Mouse (Mus musculus): ENCODE results near the gene Kcna2.

The Kcna2 gene

DNA sequence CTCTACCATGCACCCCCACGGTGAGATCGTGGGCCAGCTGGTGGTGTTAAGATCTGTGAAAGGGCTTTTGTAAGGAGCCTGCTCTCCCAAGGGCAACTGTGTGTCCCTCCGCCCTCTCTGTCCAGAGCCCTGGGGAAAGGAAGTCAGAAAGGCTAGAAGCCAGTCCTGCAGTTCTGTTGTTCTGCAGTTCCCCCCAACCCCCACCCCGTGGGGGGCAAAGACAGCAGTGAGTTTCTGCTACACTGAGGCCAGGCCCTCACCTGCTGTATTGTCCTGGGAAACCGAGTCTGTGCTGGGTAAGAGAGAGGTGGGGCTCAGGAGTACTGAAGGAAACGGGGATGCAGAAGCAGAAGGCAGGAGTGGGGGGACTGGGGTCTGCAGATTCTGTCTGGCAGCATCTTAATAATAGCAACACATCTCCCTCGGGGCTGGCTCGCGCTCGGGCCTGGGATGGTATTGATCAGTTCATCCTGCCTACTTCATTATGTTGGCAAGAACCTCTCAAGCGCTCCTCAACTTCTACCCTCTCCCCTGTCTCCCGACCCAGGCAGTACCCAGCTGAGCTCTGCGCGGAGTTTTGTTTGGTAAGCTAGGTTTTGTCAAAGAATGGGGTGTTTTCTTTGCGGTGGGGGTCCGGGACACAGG is at the start of gene Kcna2:
Kcna2 (plus strand) TSS at position 336 of the 645 bp plus-strand sequence.
- TF ChIP-seq GATA4 (IDR thresholded peaks at IDR 0.05; ENCODE audit: insufficient replicate concordance, low read length), result no peak

DNA sequence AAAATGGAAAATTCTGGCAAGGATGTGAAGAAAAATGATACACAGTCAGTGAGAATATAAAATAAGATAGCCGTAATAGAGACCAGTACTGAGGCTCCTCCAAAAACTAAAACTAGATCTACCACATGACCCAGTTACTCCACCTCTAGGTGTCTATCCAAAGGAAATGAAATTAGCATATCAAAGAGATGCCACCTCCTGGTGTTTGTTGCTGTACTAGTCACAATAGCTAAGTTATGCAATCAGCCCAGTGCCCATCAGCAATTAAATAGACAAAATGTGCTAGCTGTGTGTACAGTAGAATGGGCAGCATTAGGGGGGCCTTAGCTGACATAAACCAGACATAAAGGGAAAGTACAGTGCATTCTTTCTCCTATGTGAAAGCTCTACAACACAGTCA is 39.5 kb upstream of the Kcna2 start:
- TF ChIP-seq GATA4 (IDR thresholded peaks at IDR 0.05; ENCODE audit: insufficient replicate concordance, low read length), result no peak

DNA sequence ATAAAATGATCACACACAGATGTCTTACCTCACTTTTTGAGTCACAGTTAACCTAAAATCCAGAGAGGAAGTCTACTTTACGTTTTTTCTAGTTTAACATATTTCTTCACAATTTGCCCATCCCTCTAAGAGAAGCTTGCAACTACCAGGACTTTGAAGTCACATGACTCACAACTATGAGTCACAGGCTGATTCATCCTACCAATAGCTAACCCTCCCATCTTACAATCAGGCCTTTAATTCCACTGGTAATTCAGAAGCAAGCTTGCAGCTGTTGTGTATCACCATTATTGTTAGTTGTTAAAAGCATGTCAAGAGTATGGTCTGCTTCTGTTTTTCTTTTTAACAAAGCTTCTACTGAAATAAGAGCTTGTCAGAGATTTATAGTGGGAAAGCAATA is 38.2 kb upstream of the Kcna2 start:
- no peak for TF ChIP-seq GATA4 (IDR thresholded peaks at IDR 0.05; ENCODE audit: insufficient replicate concordance, low read length)

DNA sequence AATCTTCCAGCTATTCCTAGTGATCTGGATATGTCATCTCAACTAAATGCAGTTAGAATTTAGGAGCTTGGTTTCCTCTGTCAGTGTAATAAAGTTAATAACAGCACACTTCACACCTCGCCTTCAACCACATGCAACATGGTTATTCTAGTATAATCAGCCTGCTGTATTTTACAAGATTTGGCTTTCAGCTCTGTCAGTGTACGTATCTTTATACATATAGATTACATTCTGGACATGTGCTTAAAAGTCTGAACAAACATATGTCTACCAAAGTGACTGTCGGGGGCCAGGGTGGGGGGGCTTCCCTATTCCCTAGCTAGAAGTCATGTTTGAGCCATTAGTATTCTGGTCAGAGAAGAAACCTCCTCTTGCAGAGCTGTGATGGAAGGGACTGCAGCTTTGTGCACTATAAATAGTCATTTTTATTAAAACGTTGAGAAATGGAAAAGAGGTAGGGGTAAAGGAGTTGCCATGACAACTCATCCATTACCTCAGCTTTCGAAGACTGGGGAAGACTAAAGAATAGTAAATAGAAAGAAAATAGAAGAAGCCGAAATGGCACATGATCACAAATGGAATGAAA is 35.3 kb upstream of the Kcna2 start:
- TF ChIP-seq GATA4 (IDR thresholded peaks at IDR 0.05; ENCODE audit: insufficient replicate concordance, low read length), result no peak

DNA sequence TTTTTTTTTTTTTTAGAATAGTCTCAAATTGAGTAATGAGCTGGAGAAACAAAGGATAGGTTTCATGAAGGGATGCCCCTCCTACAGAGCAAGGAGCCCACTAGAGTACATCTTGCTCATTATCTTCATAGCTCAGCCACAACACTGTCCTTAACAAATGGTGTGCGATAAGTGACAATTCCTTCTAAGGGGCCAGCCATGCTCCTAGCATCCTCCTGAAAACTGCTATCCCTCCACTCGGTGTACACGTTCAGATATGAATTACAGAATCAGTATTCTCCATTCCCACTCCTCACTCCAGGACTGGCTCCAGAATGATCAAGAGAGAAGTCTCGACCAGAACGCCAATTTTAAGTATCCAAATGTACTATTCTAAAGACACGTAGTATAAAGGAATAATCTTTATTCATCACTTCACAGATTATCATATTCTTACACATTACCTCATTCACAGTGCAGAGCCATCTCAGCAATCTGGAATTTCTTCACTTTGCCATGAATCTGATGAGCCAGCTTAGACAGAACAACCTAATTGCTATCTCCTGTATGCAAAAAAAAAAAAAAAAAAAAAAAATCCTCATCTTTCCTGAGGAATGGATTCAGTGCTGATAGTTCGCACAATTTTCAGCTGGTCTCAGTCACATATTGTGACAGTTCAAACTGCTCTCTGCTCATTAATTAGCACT is 34.6 kb upstream of the Kcna2 start:
- no peak for TF ChIP-seq GATA4 (IDR thresholded peaks at IDR 0.05; ENCODE audit: insufficient replicate concordance, low read length)

DNA sequence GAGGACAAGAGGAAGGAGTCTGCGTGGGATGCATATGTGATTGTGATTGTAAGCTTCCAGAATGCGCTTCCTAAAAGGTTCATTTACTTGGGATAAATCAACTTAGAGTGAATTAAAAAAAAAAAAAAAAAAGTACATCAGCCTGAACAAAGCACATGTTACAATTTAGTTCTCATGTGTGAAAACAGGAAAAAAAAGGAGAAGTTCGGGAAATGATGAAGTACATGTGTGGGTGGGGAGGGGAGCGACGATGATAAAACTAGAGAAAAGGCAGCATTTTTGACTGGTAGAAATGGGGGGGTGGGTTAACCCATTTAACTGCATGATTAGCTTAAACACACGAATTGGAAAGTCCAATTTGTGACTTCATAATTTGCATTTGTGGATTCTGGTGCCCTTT is 33.7 kb upstream of the Kcna2 start:
- TF ChIP-seq GATA4 (IDR thresholded peaks at IDR 0.05; ENCODE audit: insufficient replicate concordance, low read length), result no peak

DNA sequence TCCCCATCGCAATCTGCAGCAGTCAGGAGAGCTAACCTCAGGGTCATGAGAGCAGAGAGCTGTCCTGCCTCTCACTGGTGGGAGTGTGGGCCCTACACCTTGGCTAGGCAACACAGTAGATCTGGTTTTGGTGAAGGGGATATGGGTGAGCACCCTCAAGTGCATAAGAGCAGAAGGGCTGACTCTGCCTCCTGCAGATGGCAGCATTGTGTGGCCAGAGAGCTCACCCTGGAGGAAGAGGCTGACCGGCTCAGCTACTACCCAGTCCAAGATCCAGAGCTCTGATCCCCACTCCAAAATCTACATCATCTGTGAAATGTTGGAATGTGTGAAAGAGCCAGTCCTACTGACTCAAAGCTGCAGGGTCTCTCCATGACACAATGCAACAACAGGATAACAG is 27.1 kb upstream of the Kcna2 start:
- no peak for TF ChIP-seq GATA4 (IDR thresholded peaks at IDR 0.05; ENCODE audit: insufficient replicate concordance, low read length)

DNA sequence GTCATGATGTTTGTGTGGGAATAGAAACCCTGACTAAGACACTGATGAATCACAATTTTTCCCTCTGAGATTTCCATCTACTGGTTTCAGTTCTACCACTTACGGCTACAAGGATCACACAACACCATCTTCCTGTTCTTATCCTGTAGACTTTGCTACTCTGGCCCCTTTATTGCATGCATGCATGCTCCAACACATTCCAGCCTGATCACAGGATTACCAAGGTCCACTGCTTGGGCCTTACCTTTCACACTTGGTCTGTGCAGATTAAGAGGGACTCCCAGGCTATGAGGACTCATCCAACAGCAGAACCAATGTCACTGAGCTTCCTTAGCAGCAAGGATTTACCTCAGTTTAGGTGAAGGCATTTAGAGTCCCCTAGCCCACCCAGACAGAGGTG is 25.2 kb upstream of the Kcna2 start:
- TF ChIP-seq GATA4 (IDR thresholded peaks at IDR 0.05; ENCODE audit: insufficient replicate concordance, low read length), result no peak

DNA sequence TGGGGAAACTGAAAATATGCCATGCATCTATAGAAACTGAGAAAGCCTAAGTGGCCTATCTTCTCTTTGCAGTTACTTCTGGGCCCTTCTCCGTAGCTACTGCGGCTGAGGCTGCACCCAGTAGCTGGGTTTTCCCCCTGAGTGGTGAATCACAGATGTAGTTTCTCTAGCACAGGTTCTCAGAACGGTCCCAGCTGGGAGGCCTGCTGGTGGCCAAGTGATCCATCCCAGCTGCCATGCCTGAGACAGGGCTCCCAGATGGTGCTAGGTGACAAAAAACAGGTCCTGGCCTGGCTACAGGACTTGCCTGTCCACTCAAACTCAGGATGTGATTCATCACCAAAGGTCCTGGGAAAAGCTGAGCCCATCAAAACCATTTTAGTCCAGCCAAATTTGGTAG is 24.3 kb upstream of the Kcna2 start:
- no peak for TF ChIP-seq GATA4 (IDR thresholded peaks at IDR 0.05; ENCODE audit: insufficient replicate concordance, low read length)

DNA sequence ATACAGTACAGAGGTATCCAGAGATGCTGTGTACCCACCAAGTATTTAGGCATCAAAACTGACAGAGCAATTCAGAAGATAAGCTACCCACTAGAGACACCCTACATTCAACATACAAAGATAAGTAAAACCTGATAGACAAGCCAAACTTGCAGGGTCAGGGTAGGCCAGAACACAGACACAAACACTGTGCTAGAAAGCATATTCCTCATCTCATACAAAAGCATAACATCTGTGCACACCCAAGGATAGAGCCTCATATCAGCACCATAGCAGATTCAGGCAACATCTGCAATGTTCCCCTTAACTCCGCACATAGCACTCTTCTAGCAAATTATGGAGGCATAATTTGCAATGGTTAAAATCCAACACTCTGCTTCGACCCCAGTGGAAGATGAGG is 23.8 kb upstream of the Kcna2 start:
- no peak for TF ChIP-seq GATA4 (IDR thresholded peaks at IDR 0.05; ENCODE audit: insufficient replicate concordance, low read length)

DNA sequence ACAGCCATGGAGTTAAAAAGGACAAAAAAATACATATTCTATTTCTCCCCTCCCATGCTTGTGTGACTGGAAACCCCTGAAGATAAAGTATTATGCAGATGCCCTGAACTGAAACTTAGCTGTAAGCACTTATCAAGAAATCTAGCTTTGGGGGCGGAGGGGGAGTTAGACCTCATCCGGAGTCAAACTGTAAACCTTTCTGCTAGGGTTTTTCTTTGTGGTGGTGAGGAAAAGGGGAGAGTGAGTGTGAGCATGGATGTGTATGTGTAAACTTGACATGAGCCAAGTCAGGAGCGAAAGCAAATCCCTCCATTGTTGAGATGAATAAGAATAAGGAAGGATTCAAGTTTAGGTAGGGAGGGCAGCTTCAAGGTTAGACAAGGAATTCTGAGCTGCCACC is 20.1 kb upstream of the Kcna2 start:
- no peak for TF ChIP-seq GATA4 (IDR thresholded peaks at IDR 0.05; ENCODE audit: insufficient replicate concordance, low read length)

DNA sequence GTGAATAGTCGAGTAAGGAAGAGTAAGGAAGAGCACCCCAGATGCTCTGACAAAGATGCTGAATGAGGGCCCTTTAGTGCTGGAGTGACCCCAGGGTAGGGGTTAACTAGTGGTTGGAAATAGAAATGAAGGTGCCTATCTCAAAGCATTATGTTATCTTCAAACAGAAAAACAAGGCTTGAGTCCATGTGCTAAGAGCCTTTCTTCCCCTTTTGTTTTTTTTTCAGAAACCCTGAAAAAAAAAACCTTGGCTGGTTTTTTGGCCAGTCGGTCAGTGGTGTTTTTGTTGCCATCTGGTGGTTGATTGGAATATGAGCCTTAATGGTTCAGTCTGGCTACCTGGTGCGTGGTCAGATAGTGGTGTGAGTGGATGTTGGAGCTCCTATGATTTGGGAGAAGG is 19.7 kb upstream of the Kcna2 start:
- no peak for TF ChIP-seq GATA4 (IDR thresholded peaks at IDR 0.05; ENCODE audit: insufficient replicate concordance, low read length)

DNA sequence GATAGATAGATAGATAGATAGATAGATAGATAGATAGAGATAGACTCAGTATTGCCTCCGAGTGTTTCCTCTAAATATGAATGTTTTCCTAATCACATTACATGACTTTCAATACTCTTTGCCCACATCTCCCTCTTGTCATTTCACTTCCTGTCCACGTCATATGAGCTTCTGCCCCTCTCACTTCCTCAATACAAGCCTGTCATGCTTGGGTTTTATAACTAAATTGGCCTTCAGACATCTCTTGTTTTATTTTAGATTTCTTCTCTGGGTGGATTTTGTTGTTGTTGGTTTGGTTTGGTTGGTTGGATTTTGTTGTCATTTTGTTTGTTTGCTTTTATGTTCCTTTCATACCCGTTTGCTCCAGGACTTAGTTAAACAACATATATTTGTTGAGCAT is 16.4 kb upstream of the Kcna2 start:
- TF ChIP-seq GATA4 (IDR thresholded peaks at IDR 0.05; ENCODE audit: insufficient replicate concordance, low read length), result no peak

DNA sequence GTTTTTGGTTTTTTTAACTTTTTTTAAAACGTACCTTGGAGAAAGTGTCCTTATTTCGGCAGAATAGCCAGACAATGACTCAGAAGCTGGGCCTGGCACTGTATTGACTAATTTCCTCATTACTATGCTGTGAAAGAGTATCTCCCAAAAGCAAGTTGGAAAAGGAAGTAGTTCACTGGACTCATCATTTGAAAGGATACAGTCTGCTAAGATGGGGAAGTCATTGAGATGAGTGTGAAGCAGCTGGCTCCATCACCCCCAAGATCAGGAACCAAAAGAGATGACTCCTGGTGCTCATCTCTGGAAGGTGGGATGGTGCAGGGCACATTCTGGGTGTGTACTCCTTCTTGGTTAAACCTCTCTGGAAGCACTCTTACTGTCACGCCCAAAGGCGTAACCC is 13.5 kb upstream of the Kcna2 start:
- TF ChIP-seq GATA4 (IDR thresholded peaks at IDR 0.05; ENCODE audit: insufficient replicate concordance, low read length), result no peak

DNA sequence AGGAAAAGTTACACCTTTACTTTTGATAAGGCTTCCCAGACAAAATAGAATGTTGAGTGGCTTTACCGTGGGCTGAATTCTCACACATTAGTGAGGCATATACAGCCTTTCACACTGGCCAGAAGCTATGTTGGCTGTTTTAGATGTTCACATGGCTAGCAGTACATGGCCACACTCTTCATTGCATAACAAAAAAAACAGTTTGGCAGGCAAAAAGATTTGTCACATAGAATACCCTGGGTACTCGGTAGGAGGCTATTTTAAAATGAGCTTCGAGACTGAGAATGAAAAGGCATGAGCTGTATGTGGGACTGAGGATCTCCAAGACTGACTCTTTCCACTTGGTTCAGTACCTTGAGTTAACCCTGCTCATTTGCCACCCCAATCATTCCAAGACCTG is 12.1 kb upstream of the Kcna2 start:
- TF ChIP-seq GATA4 (IDR thresholded peaks at IDR 0.05; ENCODE audit: insufficient replicate concordance, low read length), result no peak

DNA sequence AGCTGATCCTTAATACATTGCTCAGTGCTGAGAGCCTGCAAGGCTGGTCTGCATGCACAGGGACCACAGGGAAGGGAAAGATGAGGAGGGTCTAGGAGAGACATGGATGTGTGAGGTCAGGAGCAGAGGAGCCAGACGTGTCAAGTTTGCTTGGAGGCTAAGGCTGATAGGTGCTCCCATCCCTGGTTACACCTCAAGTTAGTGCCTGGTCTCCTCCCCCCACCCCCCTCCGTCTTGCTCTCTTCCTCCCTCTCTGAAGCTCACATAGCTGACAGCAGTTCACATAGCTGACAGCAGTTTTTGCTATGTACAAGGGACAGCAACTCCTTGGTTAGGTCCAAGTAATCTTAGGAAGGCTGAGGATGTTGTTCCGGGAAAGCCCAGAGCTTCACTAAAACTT is 11.5 kb upstream of the Kcna2 start:
- no peak for TF ChIP-seq GATA4 (IDR thresholded peaks at IDR 0.05; ENCODE audit: insufficient replicate concordance, low read length)

DNA sequence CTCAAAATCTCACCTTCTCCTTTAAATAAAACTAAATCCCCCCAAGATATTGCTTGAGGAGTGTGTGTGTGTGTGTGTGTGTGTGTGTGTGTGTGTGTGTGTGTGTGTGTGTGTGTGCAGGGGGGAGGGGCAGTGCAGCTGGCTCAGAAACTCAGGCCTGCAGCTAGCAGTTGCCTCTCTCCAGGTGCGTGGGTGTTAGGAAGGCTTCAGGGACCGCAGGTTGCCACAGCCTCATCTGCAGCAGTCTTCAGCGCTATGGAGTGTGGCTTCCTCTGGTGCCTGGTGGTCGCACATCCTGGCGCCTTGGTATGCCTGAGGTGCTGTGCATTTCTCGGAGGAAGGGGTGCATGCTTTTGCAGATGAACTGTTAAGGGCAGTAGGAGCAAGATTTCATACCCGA is 10.9 kb upstream of the Kcna2 start:
- no peak for TF ChIP-seq GATA4 (IDR thresholded peaks at IDR 0.05; ENCODE audit: insufficient replicate concordance, low read length)
